Mouse (Mus musculus): ENCODE measurements at regions not wholly inside any gene's neighbourhood (a gene's known extent, or its start where the extent isn't known, plus 50 kb on each side); places are given as distances from the start of the nearest gene placed in this dataset.

GRCm38 (mm10) chrX:11983276-11983675 is 176.9 kb downstream of the Bcor start:
- H3K9me3 ChIP-seq: no peaks in the 10 kb centered on the region
- no peaks in the 10 kb centered on the region for H3K36me3 ChIP-seq
- H3K4me2 ChIP-seq (replicated peaks): no peak overlapping the region
- 92% methylated on average over 1 of the region's 1 CpGs for WGBS
- no peak for ATAC-seq
- H3K4me3 ChIP-seq (replicated peaks): no peak overlapping the region
- H3K27ac ChIP-seq: no peak overlapping the region
- H3K4me1 ChIP-seq (replicated peaks): no peaks in the 10 kb centered on the region
- no peaks in the 10 kb centered on the region; the same call in 1 of the 2 replicates for H3K27me3 ChIP-seq (replicated peaks)
- no peak overlapping the region for H3K9ac ChIP-seq
